Mouse (Mus musculus): ENCODE measurements around the gene Trip12. TPM values are rescaled to one million over a fixed set of nuclear protein-coding genes. Genes with fewer than 3 reads are reported as not detected.

Gene Trip12
- 59.9 and 66.5 TPM in 2 replicates for polyA plus RNA-seq (2015; fragmentation: Nextera tagmentation; extraction: Ambion mirVana)

DNA sequence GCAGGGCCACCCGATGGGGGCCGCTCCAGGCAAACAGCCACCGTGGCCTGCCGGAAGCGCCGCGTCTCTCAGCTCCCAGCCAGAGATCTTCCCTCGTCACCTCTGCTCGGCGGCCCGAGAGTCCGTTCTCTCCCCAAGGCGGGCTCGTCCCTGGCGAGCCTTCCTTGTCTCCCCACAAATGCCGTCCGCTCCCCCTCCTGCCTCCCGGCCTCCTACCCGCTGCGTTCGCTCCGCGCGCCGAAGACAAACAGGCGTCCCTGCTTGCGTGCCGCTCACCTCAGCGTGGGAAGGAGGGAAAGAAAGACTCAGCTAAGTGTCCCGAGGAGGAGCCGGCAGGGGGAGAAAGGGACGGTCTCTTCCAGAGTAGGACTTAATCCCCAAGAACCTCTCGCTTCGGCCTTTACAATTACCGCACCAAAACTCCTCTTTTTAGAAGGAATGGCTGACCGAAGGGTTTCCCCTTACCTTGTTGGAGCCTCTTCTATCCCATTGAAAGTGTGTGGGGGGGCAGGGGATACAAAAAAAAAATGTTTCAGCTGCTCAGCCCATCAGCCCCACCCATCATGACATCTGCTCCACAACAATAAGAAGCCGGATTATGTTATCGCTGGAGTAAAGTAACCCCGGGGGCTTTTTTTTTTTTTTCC lies at the start of gene Trip12:
Gene Trip12, minus strand, starts transcription at position 499 of the 647 bp plus-strand sequence.
- Histone ChIP-seq H3K36me3 (no peaks in the 10 kb centered on the region), H3K27ac (peak within 1 kb of the TSS; percentile 98), H3K9me3 (no peaks in the 10 kb centered on the region), H3K27me3 (no peaks in the 10 kb centered on the region), H3K4me3 (peak within 1 kb of the TSS; percentile 90), H3K4me2 (peak within 1 kb of the TSS; percentile 78), H3K4me1 (replicated peaks) (peaks cover 33% of the 10 kb centered on the region), H3K9ac (peak within 1 kb of the TSS; percentile 96)
- ATAC-seq (ENCODE audit: low FRiP score): peak; percentile 53; the same call in 1 of the 2 replicates
- WGBS: under 1% methylated on average over 39 of the region's 39 CpGs

DNA sequence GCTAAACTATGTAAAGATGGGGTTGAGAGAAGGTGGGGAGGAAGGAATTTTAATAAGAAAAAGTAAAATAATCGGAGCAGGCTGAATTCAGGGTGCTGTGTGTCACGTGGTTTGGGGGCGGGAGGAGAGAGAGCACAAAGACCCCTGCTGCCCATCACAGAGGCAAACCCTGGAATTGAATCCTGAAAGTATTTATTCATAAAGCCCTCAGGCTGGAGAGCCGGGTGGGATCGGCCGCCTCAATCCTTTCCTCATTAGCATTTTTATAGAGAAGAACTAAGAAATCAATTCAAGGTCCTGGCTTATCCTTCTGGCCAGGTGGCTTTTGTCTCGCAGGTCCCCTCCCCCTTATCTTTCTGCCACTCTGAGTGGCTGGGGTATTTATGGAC lies 49.7 kb upstream of the Trip12 start:
- H3K36me3 ChIP-seq: no peaks in the 10 kb centered on the region
- peak overlapping the region; percentile 35 for H3K4me2 ChIP-seq
- H3K9ac ChIP-seq: no peak overlapping the region
- no peaks in the 10 kb centered on the region for H3K27me3 ChIP-seq
- peak overlapping the region; percentile 77 for H3K27ac ChIP-seq
- no peaks in the 10 kb centered on the region for H3K9me3 ChIP-seq
- WGBS: 12% methylated on average over 7 of the region's 7 CpGs
- peaks cover 14% of the 10 kb centered on the region for H3K4me1 ChIP-seq (replicated peaks)
- peak; percentile 85 for ATAC-seq (ENCODE audit: low FRiP score)
- H3K4me3 ChIP-seq: no peak overlapping the region

DNA sequence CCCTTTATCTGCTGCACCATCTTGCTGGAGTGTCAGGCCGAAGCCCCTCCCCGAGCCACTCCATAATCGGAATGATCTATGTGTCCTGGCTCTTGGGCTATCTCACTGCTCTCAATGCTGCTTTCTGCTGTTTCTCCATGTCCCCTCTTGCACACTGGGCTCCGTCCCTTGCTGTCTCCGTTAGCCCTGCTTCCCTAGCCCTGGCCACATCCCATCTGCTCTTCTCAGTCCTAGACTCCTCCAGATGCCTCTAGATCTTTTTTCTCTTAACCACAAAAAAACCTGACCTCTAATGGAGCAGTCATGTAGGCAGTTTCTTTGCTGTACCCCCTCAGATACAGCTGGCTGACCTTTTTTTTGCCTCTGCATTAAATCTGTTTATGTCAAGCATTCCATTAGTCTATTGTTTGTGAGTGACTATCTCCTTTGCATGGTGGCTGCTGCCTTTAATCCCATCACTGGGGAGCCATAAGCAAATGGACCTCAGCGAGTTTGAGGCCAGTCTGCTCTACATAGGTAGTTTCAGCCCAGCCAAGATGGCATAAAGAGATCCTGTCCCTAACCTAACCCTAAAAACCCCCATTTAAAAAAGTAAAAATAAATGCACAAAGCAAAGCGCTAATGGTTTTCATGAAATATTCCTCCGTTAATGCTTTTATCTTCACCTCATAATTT lies 49.2 kb upstream of the Trip12 start:
- Histone ChIP-seq H3K4me3 (no peak overlapping the region), H3K9ac (no peak overlapping the region), H3K27ac (peak overlapping the region; percentile 77), H3K4me2 (peak overlapping the region; percentile 35), H3K4me1 (replicated peaks) (peaks cover 14% of the 10 kb centered on the region), H3K36me3 (no peaks in the 10 kb centered on the region), H3K27me3 (no peaks in the 10 kb centered on the region), H3K9me3 (no peaks in the 10 kb centered on the region)
- 55% methylated on average over 8 of the region's 8 CpGs for WGBS
- ATAC-seq (ENCODE audit: low FRiP score): peak; percentile 47

DNA sequence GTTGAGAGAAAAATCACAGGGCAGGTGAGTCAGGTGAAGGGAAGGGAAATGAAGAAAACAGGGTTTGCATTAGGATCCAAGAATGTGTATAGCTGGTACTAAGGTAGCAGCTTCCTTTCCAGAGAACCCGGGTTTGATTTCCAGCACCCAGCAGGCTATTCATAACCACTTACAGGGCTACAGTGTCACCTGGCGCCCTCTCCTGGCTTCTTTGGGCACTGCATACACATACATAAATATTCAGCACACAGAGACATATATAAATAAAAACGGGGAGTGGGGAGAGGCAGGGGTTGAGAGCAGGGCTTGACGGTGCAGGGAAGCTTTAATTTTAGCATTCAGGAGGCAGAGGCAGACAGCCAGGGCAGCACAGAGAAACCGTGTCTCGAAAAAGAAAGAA lies 45.6 kb upstream of the Trip12 start:
- ATAC-seq (ENCODE audit: low FRiP score): no peak
- peaks cover 18% of the 10 kb centered on the region for H3K4me1 ChIP-seq (replicated peaks)
- no peaks in the 10 kb centered on the region for H3K27me3 ChIP-seq
- no peak overlapping the region for H3K4me3 ChIP-seq
- H3K27ac ChIP-seq: no peak overlapping the region
- H3K36me3 ChIP-seq: no peaks in the 10 kb centered on the region
- WGBS: 90% methylated on average over 6 of the region's 6 CpGs
- H3K9me3 ChIP-seq: no peaks in the 10 kb centered on the region
- no peak overlapping the region for H3K9ac ChIP-seq
- no peak overlapping the region for H3K4me2 ChIP-seq

GRCm38 (mm10) chr1:84885174-84885573 lies 44.9 kb upstream of the Trip12 start:
- H3K27me3 ChIP-seq: no peaks in the 10 kb centered on the region
- no peaks in the 10 kb centered on the region for H3K36me3 ChIP-seq

DNA sequence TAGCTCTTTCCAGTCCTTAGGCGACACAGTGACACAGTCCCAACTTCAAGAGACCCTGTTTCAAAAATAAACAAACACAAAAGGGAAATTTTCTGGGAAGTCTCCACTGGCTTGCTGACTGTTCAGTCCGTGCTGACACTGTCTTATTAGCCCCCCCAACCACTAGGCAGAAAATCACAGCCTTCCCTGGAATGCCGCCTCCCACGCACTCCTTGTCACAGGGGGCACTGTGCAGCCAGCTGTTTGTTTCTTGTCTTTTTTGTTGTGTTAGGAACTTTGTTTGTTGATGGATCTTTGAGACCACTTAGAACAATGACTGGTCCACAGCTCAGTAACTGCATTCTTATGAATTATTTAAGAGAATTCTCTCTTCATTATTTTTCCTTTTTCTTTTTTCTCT lies 43.6 kb upstream of the Trip12 start:
- no peak overlapping the region for H3K4me3 ChIP-seq
- H3K27ac ChIP-seq: no peak overlapping the region
- H3K36me3 ChIP-seq: no peaks in the 10 kb centered on the region
- ATAC-seq (ENCODE audit: low FRiP score): no peak
- H3K4me2 ChIP-seq: no peak overlapping the region
- H3K4me1 ChIP-seq (replicated peaks): peaks cover 4% of the 10 kb centered on the region; the same call in 1 of the 2 replicates
- no peak overlapping the region for H3K9ac ChIP-seq
- 67% methylated on average over 4 of the region's 4 CpGs for WGBS
- no peaks in the 10 kb centered on the region for H3K9me3 ChIP-seq
- no peaks in the 10 kb centered on the region for H3K27me3 ChIP-seq

More at GRCm38 (mm10) chr1:84885174-84885573, 44.9 kb upstream of the Trip12 start:
- peaks cover 15% of the 10 kb centered on the region for H3K4me1 ChIP-seq (replicated peaks)
- no peak overlapping the region for H3K4me2 ChIP-seq
- H3K9ac ChIP-seq: no peak overlapping the region
- no peak overlapping the region for H3K27ac ChIP-seq
- no peak overlapping the region for H3K4me3 ChIP-seq
- no peak for ATAC-seq (ENCODE audit: low FRiP score)
- no peaks in the 10 kb centered on the region for H3K9me3 ChIP-seq
- 89% methylated on average over 3 of the region's 3 CpGs for WGBS

DNA sequence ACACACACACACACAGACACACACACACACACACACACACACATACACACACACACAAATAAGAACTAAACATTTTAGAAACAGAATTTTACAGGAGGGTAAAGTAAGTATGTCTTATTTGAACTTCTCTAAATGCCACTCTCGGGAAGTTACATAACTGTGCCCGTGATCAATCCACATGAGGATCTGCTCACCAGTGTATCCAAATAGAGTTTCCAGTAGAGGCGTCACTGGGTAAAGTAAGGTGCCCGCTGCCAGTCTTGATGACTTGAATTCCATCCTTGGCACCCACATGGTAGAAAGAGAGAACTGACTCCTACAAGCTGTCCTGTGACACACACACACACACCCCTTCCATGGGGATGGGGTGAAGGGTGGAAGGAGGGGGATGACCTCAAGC lies 42.6 kb upstream of the Trip12 start:
- Histone ChIP-seq H3K4me3 (no peak overlapping the region), H3K4me2 (no peak overlapping the region), H3K27me3 (no peaks in the 10 kb centered on the region), H3K9ac (no peak overlapping the region), H3K9me3 (no peaks in the 10 kb centered on the region), H3K27ac (no peak overlapping the region), H3K4me1 (replicated peaks) (peaks cover 4% of the 10 kb centered on the region; the same call in 1 of the 2 replicates), H3K36me3 (no peaks in the 10 kb centered on the region)
- ATAC-seq (ENCODE audit: low FRiP score): no peak
- WGBS: 97% methylated on average over 4 of the region's 4 CpGs

- Histone ChIP-seq H3K4me2 (no peak overlapping the region), H3K4me1 (replicated peaks) (peaks cover 4% of the 10 kb centered on the region; the same call in 1 of the 2 replicates), H3K27ac (no peak overlapping the region), H3K9ac (no peak overlapping the region), H3K4me3 (no peak overlapping the region), H3K36me3 (no peaks in the 10 kb centered on the region), H3K9me3 (no peaks in the 10 kb centered on the region), H3K27me3 (no peaks in the 10 kb centered on the region)
- ATAC-seq (ENCODE audit: low FRiP score): no peak
- 27% methylated on average over 2 of the region's 2 CpGs for WGBS
Measured at GRCm38 (mm10) chr1:84882066-84882532, 41.8 kb upstream of the Trip12 start.

DNA sequence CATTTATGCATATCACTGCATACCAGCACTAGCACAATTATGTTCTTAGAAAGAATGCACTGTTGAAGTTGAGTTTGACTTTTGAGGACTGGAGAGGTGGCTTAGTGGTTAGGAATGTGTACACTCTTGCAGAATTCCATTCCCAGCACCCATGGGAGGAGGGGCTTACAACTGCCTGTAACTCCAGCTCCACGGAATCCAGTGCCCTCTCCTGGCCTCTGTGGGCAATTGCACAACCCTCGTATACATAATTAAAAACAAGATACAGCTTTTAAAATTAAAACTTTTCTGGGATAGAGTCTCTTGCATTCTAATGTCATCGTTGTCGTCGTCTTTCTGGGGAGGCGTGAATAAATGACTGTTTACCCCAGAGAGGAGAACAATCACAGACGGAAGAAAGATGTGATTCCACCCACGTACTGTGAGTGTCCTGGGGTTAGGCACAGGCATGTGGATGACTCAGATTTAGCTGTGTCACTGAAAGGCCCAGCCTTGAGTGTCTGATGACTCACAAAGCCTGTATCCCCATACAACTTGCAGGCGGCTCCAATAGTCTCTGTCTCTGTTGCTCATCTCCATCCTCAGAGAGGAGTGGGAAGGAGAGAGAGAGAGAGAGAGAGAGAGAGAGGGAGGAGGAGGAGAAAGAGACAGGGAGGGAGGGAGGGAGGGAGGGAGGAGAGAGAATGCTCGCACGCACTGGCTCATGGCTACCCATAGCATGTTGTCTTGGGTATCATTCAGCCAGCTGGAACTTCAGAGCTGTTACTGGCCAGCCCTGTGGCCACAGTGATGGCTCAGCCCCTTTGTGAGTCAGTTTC lies 41.1 kb upstream of the Trip12 start:
- H3K4me2 ChIP-seq: no peak overlapping the region
- H3K4me3 ChIP-seq: no peak overlapping the region
- no peak for ATAC-seq (ENCODE audit: low FRiP score)
- no peaks in the 10 kb centered on the region for H3K27me3 ChIP-seq
- H3K36me3 ChIP-seq: no peaks in the 10 kb centered on the region
- WGBS: 64% methylated on average over 11 of the region's 11 CpGs
- peaks cover 4% of the 10 kb centered on the region; the same call in 1 of the 2 replicates for H3K4me1 ChIP-seq (replicated peaks)
- H3K9me3 ChIP-seq: no peaks in the 10 kb centered on the region
- H3K9ac ChIP-seq: no peak overlapping the region
- no peak overlapping the region for H3K27ac ChIP-seq

GRCm38 (mm10) chr1:84879571-84880120 lies 39.3 kb upstream of the Trip12 start:
- 93% methylated on average over 8 of the region's 8 CpGs for WGBS
- no peak overlapping the region for H3K9ac ChIP-seq
- H3K27ac ChIP-seq: no peak overlapping the region
- H3K27me3 ChIP-seq: no peaks in the 10 kb centered on the region
- no peak overlapping the region for H3K4me3 ChIP-seq
- no peaks in the 10 kb centered on the region for H3K36me3 ChIP-seq
- no peak overlapping the region for H3K4me2 ChIP-seq
- no peak for ATAC-seq (ENCODE audit: low FRiP score)
- peaks cover 4% of the 10 kb centered on the region; the same call in 1 of the 2 replicates for H3K4me1 ChIP-seq (replicated peaks)
- H3K9me3 ChIP-seq: no peaks in the 10 kb centered on the region

DNA sequence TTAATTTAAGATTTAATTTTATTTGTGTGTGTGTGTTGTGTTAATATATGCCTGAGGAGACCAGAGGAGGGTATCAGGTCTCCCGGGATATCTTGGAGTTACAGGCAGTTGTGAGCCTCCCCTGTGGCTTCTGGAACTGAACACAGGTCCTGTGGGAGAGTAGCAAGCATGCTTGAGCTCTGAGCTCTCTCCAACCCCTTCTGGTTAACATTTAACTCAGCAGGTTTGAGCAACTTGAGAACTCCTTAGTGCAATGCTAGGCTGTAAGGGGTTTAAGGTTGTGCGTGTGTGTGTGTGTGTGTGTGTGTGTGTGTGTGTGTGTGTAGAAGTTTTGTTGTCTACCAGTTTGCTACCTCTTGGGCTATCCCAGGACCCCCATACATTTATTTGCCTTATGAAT lies 37.3 kb upstream of the Trip12 start:
- no peaks in the 10 kb centered on the region for H3K9me3 ChIP-seq
- no peaks in the 10 kb centered on the region for H3K36me3 ChIP-seq
- H3K9ac ChIP-seq: no peak overlapping the region
- H3K27me3 ChIP-seq: no peaks in the 10 kb centered on the region
- H3K27ac ChIP-seq: no peak overlapping the region
- peaks cover 4% of the 10 kb centered on the region; the same call in 1 of the 2 replicates for H3K4me1 ChIP-seq (replicated peaks)
- no peak for ATAC-seq (ENCODE audit: low FRiP score)
- H3K4me2 ChIP-seq: no peak overlapping the region
- H3K4me3 ChIP-seq: no peak overlapping the region
- WGBS: 85% methylated on average over 2 of the region's 2 CpGs

DNA sequence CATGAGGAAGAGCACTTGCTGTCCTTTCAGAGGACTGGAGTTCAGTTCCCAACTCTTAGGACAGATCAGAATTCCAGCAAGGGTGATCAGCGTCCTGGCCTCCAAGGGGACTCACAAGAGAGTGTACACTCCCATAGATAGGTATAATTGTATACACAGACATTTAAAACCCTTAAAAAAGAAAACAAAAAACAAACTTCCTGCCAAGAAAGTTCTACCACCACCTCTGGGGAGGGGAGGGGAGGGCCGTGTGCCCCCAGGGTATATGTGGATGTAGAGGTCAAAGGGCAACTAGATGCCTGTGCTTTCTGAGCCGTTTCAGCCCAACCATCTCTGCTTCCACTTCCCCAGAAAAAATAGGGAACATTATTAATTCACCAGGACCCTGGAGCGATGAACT lies 32.6 kb upstream of the Trip12 start:
- H3K9ac ChIP-seq: no peak overlapping the region
- H3K36me3 ChIP-seq: no peaks in the 10 kb centered on the region
- no peak overlapping the region for H3K27ac ChIP-seq
- H3K9me3 ChIP-seq: no peaks in the 10 kb centered on the region
- H3K4me1 ChIP-seq (replicated peaks): no peaks in the 10 kb centered on the region
- no peak overlapping the region for H3K4me2 ChIP-seq
- WGBS: 61% methylated on average over 4 of the region's 4 CpGs
- H3K4me3 ChIP-seq: no peak overlapping the region
- no peaks in the 10 kb centered on the region for H3K27me3 ChIP-seq
- ATAC-seq (ENCODE audit: low FRiP score): no peak

Data from hindbrain, embryonic 13.5 days (tissue).